Mouse (Mus musculus) limb, embryonic 13.5 days (tissue): ENCODE data around the gene Adgra3. TPM values are rescaled to one million over a fixed set of nuclear protein-coding genes. Genes with fewer than 3 reads are reported as not detected.

Experiments used
- ATAC-seq: fragments of 200-750 bp; cut with Nextera tagmentation; 2 replicates; pipeline ENCODE4 v1.8.0; 2017; ENCODE audit warnings: low read depth, moderate number of reproducible peaks, moderate TSS enrichment; ENCODE audit not compliant: low FRiP score
- H3K27ac ChIP-seq: fragments of 300-500 bp; sonication (generic); 2 replicates; pipeline ENCODE4 v1.5.1; 2015; ENCODE audit warnings: inconsistent platforms, mild to moderate bottlenecking, moderate library complexity
- H3K27me3 ChIP-seq: fragments of 300-500 bp; sonication (generic); 2 replicates; pipeline ENCODE4 v1.6.1; 2015; ENCODE audit warnings: mild to moderate bottlenecking, inconsistent platforms
- H3K36me3 ChIP-seq: fragments of 300-500 bp; sonication (generic); 2 replicates; pipeline ENCODE4 v1.6.1; 2015; ENCODE audit warnings: inconsistent platforms, mild to moderate bottlenecking, moderate library complexity
- H3K4me1 ChIP-seq: fragments of 300-500 bp; sonication (generic); 2 replicates; pipeline ENCODE4 v1.6.1; 2015; ENCODE audit warnings: inconsistent platforms
- H3K4me2 ChIP-seq: fragments of 300-500 bp; sonication (generic); replicated peaks from 2 replicates; pipeline ENCODE4 v1.6.1; 2015; ENCODE audit warnings: inconsistent platforms, mild to moderate bottlenecking, moderate library complexity
- H3K4me3 ChIP-seq: fragments of 300-500 bp; sonication (generic); 2 replicates; pipeline ENCODE4 v1.5.1; 2015; ENCODE audit warnings: moderate library complexity, mild to moderate bottlenecking, inconsistent platforms
- H3K9ac ChIP-seq: fragments of 300-500 bp; sonication (generic); 2 replicates; pipeline ENCODE4 v1.6.1; 2015; ENCODE audit warnings: mild to moderate bottlenecking, inconsistent platforms
- H3K9me3 ChIP-seq: fragments of 300-500 bp; sonication (generic); 2 replicates; pipeline ENCODE4 v1.6.1; 2016; ENCODE audit warnings: inconsistent platforms
- WGBS: fragments of 180-500 bp; shearing (Covaris S2); methylation state at CpG from one replicate; pipeline ENCODE4 v1.1.7; 2015; 5-methylcytosine and 5-hydroxymethylcytosine counted together
- polyA plus RNA-seq: library from polyadenylated mRNA; unstranded; fragments of >200 nt; fragmentation: Nextera tagmentation; extraction: Ambion mirVana; gene quantifications from 2 replicates; pipeline ENCODE4 v1.2.1, GENCODE M21; 2015

Gene Adgra3
- polyA plus RNA-seq, 1 experiment from 2014 or later: 46.0 TPM

DNA sequence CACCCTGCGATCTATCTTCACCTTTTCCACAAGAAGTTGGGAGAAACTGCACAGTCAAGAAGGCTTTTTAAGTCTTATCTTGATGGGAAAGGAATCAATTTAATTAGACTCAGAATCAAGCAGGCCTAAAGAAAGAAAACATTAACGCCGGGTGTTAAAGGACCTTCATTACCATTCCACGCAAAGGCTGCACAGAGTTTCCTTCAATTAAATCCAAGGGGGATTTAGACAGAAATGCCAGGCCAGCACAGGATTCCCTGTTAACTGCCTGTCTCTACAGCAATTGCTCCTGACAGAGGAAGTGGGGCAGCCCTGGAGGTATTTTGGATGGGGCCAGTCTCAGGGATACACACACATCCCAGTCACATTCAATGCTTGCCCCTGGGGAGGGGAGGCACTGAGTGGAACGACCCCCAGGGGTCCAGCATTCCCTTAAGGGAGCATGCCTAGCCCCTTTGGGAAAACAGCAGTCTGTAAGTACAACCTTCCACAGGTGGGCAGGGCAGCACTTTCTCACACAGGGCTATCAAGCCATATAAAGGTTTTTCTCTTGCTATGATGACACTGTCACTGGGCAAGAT lies 10.4 kb downstream of the Adgra3 start:
- H3K4me1 ChIP-seq: peaks cover 46% of the 10 kb centered on the region
- no peak overlapping the region for H3K4me3 ChIP-seq
- H3K9ac ChIP-seq: no peak overlapping the region
- WGBS: 28% methylated on average over 5 of the region's 5 CpGs
- no peak overlapping the region for H3K4me2 ChIP-seq
- ATAC-seq: no peak
- H3K9me3 ChIP-seq: no peaks in the 10 kb centered on the region
- H3K27ac ChIP-seq: 0 out of 2 replicates have a peak overlapping the region, but pooled peaks have one; percentile 22
- H3K36me3 ChIP-seq: peaks cover 11% of the 10 kb centered on the region
- H3K27me3 ChIP-seq: no peaks in the 10 kb centered on the region

DNA sequence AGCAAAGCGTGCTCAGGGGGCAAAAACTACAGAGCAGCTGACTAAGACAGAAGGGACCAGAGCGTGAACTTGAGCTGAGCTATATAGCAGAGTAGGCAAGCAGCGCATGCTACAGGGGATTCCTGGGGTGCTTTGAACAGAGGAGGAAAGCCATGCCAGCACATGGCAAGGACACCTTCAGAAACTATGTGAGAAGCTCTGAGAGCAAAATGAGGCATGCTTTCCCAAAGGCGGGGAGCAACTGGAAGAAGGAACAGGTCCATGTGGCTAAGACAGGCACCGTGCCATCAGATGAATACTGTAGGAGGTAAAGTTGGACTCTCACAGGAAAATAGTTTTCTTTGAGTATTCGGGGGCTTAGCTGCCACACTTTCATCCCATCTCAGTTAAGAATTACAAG lies 13.6 kb downstream of the Adgra3 start:
- no peaks in the 10 kb centered on the region for H3K9me3 ChIP-seq
- H3K9ac ChIP-seq: no peak overlapping the region
- no peak overlapping the region for H3K4me3 ChIP-seq
- H3K27me3 ChIP-seq: no peaks in the 10 kb centered on the region
- H3K27ac ChIP-seq: no peak overlapping the region
- ATAC-seq: no peak
- no peak overlapping the region for H3K4me2 ChIP-seq
- H3K4me1 ChIP-seq: peaks cover 34% of the 10 kb centered on the region
- H3K36me3 ChIP-seq: 0 out of 2 replicates have a peak, but pooled peaks cover 2% of the 10 kb centered on the region
- 85% methylated on average over 6 of the region's 6 CpGs for WGBS

DNA sequence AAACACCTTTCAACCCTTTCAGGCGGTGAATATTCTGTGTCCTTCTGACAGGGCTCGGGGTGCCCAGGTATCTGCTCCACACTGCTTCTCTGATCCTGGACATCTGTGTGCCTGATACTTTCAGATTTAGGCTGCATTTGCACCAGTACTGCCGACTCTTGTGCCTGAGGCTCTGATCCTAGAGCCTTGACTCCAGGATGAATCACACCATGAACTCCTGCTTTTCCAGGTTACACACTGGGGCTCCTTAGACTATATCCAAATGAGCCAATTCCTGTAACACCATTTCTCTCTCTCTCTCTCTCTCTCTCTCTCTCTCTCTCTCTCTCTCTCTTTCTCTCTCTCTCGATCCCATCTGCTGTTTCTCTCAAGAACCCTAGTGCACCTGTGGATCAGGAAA lies 15.1 kb downstream of the Adgra3 start:
- Histone ChIP-seq H3K4me2 (no peak overlapping the region), H3K27ac (no peak overlapping the region), H3K36me3 (0 out of 2 replicates have a peak, but pooled peaks cover 2% of the 10 kb centered on the region), H3K27me3 (no peaks in the 10 kb centered on the region), H3K4me1 (peaks cover 39% of the 10 kb centered on the region), H3K9ac (no peak overlapping the region), H3K4me3 (no peak overlapping the region), H3K9me3 (no peaks in the 10 kb centered on the region)
- WGBS: 78% methylated on average over 4 of the region's 4 CpGs
- no peak for ATAC-seq

DNA sequence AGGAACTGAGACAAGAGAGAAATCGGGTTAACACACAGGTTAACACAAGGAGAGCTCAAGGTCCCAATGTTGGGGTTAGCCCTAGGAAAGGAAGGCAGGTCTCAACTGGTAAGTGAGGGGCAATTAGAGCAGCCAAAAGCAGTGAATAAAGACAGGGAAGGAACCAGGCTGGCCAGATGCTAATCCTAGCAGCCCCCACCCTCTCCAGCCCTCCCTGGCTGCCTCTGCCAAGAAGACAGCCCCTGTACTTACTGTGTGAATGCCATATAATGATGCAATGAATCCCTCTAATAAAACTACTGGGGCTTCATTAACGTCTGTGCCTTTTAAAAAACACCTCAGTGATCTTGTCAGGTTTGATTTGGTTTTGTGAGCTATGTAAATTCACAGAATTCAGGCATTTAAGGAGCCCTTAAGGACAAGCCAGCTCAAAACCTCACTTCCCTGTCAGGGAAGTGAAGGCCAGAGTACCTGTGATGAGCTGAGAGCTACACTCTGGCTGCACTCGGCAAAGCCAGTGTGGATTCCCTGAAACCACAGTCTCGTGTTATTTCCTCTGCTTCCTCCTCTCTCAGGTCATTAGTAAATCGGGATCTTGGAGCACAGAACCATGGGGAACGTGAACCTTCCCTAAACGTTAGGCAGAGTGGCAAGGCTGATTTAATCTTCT lies 16.4 kb downstream of the Adgra3 start:
- H3K4me1 ChIP-seq: peaks cover 46% of the 10 kb centered on the region
- no peaks in the 10 kb centered on the region for H3K27me3 ChIP-seq
- H3K9me3 ChIP-seq: no peaks in the 10 kb centered on the region
- no peak overlapping the region for H3K4me2 ChIP-seq
- ATAC-seq: peak; percentile 57; the same call in 1 of the 2 replicates
- no peak overlapping the region for H3K4me3 ChIP-seq
- H3K27ac ChIP-seq: no peak overlapping the region
- 0 out of 2 replicates have a peak, but pooled peaks cover 2% of the 10 kb centered on the region for H3K36me3 ChIP-seq
- 22% methylated on average over 7 of the region's 7 CpGs for WGBS
- no peak overlapping the region for H3K9ac ChIP-seq

DNA sequence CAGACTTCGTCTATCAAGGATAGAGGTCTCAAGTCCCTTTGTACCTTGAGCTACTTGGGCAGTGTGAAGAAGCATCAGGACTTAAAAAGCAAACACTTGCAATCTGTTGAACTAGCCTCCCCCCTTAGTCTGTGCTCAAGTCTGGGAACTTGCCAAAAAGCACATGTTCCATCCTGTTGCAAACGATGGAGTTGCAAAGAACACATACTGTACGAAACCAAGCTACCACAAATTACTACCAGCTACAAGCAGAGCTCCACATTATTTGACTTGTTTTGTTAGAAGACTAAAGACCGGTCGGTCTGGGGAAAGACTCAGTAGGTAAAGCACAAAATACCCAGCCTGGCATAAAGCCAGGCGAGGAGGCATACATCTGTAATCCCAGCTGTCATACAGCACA lies 19.3 kb downstream of the Adgra3 start:
- H3K27me3 ChIP-seq: no peaks in the 10 kb centered on the region
- WGBS: 51% methylated on average over 6 of the region's 6 CpGs
- no peak overlapping the region for H3K4me2 ChIP-seq
- no peaks in the 10 kb centered on the region for H3K36me3 ChIP-seq
- H3K4me1 ChIP-seq: peaks cover 63% of the 10 kb centered on the region
- H3K27ac ChIP-seq: no peak overlapping the region
- no peak for ATAC-seq
- H3K9me3 ChIP-seq: no peaks in the 10 kb centered on the region
- H3K9ac ChIP-seq: no peak overlapping the region
- no peak overlapping the region for H3K4me3 ChIP-seq

DNA sequence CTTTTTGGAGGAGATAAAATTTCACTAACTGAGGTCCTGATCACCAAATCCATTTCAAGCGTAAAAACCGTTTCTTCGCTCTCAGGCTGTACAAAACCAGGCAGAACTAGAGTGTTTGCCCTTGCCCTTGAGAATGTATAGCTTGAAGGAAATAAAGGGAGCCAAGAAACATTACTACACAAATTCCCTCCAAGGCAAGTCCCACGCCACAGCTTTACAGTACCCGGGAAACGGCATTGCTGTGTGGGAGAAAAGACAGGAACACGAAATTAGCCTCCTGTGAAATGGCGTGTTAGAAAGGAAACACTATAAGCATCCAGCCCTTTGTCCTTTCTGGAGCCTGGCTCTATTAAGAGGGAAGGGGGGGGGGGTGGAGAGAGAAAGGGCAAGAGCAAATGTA lies 21.1 kb downstream of the Adgra3 start:
- ATAC-seq: no peak
- no peaks in the 10 kb centered on the region for H3K36me3 ChIP-seq
- H3K27ac ChIP-seq: no peak overlapping the region; the same call in 1 of the 2 replicates
- 60% methylated on average over 8 of the region's 8 CpGs for WGBS
- peaks cover 67% of the 10 kb centered on the region for H3K4me1 ChIP-seq
- H3K9ac ChIP-seq: no peak overlapping the region
- H3K9me3 ChIP-seq: no peaks in the 10 kb centered on the region
- H3K4me3 ChIP-seq: no peak overlapping the region
- H3K27me3 ChIP-seq: no peaks in the 10 kb centered on the region
- no peak overlapping the region; the same call in 1 of the 2 replicates for H3K4me2 ChIP-seq

DNA sequence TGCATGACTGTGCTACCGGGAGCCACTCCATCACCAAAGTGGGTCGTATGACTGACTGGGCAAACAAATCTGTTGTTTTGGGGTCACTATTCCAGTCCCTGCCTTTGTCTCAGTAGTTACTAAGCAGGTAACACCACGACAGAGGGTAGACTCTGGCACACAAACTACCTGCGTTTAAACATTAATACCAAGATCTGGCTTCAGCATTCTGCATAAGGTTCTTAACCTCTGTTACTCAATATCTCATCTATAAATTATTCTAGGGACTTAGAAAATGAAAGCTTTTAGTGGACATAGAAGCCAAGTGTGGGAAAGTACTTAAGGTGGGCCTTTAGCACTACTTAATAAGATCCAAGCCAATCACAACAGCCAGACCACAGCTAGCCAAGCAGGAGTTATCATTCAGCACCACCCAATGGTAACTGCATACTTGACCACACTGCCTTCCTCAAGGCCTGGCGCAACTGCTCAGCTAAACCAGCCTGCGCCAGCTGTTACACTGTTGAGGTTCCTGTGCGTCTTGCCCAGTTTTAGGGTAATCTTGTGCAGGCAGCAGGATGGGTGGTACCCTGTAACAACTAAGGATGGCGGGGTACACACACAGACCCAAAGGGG lies 23.8 kb downstream of the Adgra3 start:
- ATAC-seq: no peak
- Histone ChIP-seq H3K4me2 (no peak overlapping the region), H3K36me3 (no peaks in the 10 kb centered on the region), H3K27ac (no peak overlapping the region), H3K4me1 (peaks cover 79% of the 10 kb centered on the region), H3K9ac (no peak overlapping the region), H3K9me3 (no peaks in the 10 kb centered on the region), H3K4me3 (no peak overlapping the region), H3K27me3 (no peaks in the 10 kb centered on the region)
- 87% methylated on average over 8 of the region's 8 CpGs for WGBS

DNA sequence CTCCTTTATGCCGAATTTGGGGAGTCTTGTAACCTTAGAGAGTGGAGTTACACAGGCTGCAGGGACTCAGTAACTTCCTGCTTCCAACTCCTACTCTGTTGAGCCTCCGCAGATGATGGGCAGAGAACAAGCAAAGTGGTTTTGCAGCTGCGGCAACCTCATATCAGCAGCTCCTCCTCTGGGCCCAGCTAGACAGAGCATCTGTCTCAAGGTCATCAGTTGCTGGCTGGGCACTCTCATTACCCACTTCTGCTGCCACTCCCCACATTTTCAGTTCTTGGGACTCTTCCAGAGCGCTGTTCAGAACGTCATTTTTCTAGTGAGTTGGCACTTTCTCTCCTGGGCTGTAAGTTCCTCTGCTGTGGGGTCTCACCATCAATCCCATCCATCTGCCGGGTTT lies 24.6 kb downstream of the Adgra3 start:
- Histone ChIP-seq H3K9me3 (no peaks in the 10 kb centered on the region), H3K4me1 (peaks cover 80% of the 10 kb centered on the region), H3K9ac (no peak overlapping the region), H3K27me3 (no peaks in the 10 kb centered on the region), H3K27ac (no peak overlapping the region; the same call in 1 of the 2 replicates), H3K4me3 (no peak overlapping the region), H3K36me3 (no peaks in the 10 kb centered on the region), H3K4me2 (no peak overlapping the region)
- 57% methylated on average over 6 of the region's 6 CpGs for WGBS
- 0 out of 2 replicates have a peak, but pooled peaks have one; percentile 16 for ATAC-seq

DNA sequence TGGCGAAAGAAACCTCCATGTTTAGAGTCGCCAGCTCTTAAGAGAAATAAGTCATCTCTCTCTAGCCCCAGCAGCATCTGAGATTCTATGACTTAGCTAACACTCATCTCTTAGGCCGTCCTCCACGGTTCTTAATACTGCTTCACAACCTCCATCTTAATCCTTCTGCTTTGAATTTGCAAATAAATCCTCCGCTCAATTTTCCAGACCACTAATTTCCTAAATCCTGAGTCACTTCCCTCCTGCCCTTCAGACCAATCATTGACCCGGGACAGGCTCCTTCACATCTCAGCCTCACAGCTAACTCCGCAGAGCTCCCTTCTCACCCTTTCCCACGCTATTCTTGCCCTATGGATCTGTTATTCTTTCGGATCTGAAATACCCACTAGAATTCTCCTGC lies 25.1 kb downstream of the Adgra3 start:
- Histone ChIP-seq H3K27me3 (no peaks in the 10 kb centered on the region), H3K4me1 (peaks cover 80% of the 10 kb centered on the region), H3K27ac (no peak overlapping the region), H3K4me2 (no peak overlapping the region), H3K36me3 (no peaks in the 10 kb centered on the region), H3K4me3 (no peak overlapping the region), H3K9me3 (no peaks in the 10 kb centered on the region), H3K9ac (no peak overlapping the region)
- ATAC-seq: no peak
- WGBS: 63% methylated on average over 9 of the region's 9 CpGs

DNA sequence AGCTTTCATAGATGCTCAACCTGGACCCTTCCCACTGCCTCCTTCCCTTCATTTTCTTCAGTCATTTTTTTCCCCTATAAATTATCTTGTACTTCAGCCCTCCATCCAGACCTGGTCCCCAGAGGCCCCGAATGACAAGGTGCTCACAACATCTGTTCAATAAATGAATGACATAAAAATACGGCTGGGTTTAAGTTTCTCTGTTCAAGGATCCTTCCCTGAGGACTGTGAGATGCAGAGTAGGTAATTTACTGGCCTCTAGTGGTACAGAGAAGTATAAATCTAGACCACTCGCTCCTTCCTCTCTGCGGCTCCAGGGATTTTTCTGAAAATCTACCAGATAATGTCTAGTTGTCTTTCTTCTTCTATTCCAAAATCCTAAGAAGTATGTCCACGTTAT lies 26.5 kb downstream of the Adgra3 start:
- Histone ChIP-seq H3K9me3 (no peaks in the 10 kb centered on the region), H3K4me1 (peaks cover 68% of the 10 kb centered on the region), H3K9ac (no peak overlapping the region), H3K27ac (no peak overlapping the region), H3K4me3 (no peak overlapping the region), H3K36me3 (no peaks in the 10 kb centered on the region), H3K4me2 (no peak overlapping the region), H3K27me3 (no peaks in the 10 kb centered on the region)
- ATAC-seq: peak; percentile 33; the same call in 1 of the 2 replicates
- 42% methylated on average over 5 of the region's 5 CpGs for WGBS

DNA sequence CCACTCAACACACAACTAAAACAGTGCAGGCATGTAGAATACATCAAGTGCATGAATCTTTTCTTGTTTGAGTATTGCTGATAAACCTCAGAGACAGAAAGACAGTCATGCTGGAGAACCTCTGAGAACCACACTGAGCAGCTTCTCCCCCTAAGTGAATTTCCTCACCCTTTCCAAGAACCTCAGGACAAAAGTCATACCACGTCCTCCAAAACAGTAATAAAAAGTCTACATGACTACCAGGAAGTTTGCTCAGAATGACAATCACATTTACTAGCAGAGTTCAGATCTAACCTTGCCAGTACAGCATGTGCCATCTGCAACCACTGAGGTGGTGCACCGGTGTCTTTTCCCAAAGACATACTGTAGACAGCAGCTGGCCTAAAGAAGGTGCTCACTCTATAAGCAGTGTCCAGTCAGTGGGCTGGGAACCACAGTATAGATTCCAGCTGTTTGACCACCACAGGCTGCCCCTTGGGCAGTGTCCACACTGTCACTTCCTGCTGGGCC lies 27.0 kb downstream of the Adgra3 start:
- no peaks in the 10 kb centered on the region for H3K27me3 ChIP-seq
- H3K27ac ChIP-seq: no peak overlapping the region
- H3K4me2 ChIP-seq: no peak overlapping the region
- no peaks in the 10 kb centered on the region for H3K9me3 ChIP-seq
- H3K36me3 ChIP-seq: no peaks in the 10 kb centered on the region
- H3K9ac ChIP-seq: no peak overlapping the region
- no peak for ATAC-seq
- WGBS: 73% methylated on average over 2 of the region's 2 CpGs
- H3K4me3 ChIP-seq: no peak overlapping the region
- peaks cover 68% of the 10 kb centered on the region for H3K4me1 ChIP-seq

DNA sequence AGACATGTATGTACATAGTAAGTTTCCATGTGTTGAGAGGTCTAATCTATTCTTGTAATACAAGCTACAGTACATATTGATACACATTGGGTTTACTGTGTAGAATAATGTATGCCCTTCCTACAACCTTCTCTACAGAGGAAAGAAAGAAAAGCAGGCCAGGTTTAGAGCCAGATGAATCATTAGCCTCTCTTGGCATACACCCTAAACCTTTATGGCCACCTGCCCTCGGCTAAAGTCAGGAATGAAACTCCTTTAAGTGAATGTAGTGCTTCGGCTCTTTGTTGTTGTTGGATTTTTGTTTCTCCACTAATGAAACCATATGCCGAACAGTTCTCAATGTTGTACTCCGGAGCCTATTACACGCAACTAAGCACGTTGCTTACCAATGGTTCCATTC lies 27.5 kb downstream of the Adgra3 start:
- Histone ChIP-seq H3K36me3 (no peaks in the 10 kb centered on the region), H3K4me2 (no peak overlapping the region), H3K27me3 (no peaks in the 10 kb centered on the region), H3K9ac (no peak overlapping the region), H3K4me3 (no peak overlapping the region), H3K9me3 (no peaks in the 10 kb centered on the region), H3K4me1 (peaks cover 68% of the 10 kb centered on the region), H3K27ac (no peak overlapping the region)
- ATAC-seq: no peak
- 78% methylated on average over 6 of the region's 6 CpGs for WGBS
